Mouse (Mus musculus) liver, embryonic 12.5 days (tissue): Measurements from ENCODE around the gene Coro1b. TPM values are rescaled to one million over a fixed set of nuclear protein-coding genes. Genes with fewer than 3 reads are reported as not detected.

Experiments
- ATAC-seq: fragments of 200-750 bp; cut with Nextera tagmentation; 2 replicates; pipeline ENCODE4 v1.8.0; 2017; ENCODE audit warnings: moderate number of reproducible peaks, mild to moderate bottlenecking, moderate library complexity
- H3K27ac ChIP-seq: fragments of 300-500 bp; sonication (generic); 2 replicates; pipeline ENCODE4 v1.5.1; 2016; ENCODE audit warnings: mild to moderate bottlenecking
- H3K27me3 ChIP-seq: fragments of 300-500 bp; sonication (generic); replicated peaks from 2 replicates; pipeline ENCODE4 v1.6.1; 2016; ENCODE audit warnings: mild to moderate bottlenecking, moderate library complexity
- H3K36me3 ChIP-seq: fragments of 300-500 bp; sonication (generic); 2 replicates; pipeline ENCODE4 v1.6.1; 2016; ENCODE audit warnings: mild to moderate bottlenecking, moderate library complexity
- H3K4me1 ChIP-seq: fragments of 300-500 bp; sonication (generic); 2 replicates; pipeline ENCODE4 v1.6.1; 2016
- H3K4me2 ChIP-seq: fragments of 300-500 bp; sonication (generic); 2 replicates; pipeline ENCODE4 v1.6.1; 2016; ENCODE audit warnings: mild to moderate bottlenecking, moderate library complexity
- H3K4me3 ChIP-seq: fragments of 300-500 bp; sonication (generic); 2 replicates; pipeline ENCODE4 v1.5.1; 2016; ENCODE audit warnings: mild to moderate bottlenecking, moderate library complexity
- H3K9ac ChIP-seq: fragments of 300-500 bp; sonication (generic); 2 replicates; pipeline ENCODE4 v1.6.1; 2016; ENCODE audit warnings: mild to moderate bottlenecking, moderate library complexity
- H3K9me3 ChIP-seq: fragments of 300-500 bp; sonication (generic); replicated peaks from 2 replicates; pipeline ENCODE4 v1.6.1; 2016; ENCODE audit warnings: mild to moderate bottlenecking, moderate library complexity
- WGBS: fragments of 180-500 bp; shearing (Covaris S2); methylation state at CpG from one replicate; pipeline ENCODE4 v1.1.7; 2016; ENCODE audit not compliant: insufficient replicate concordance; 5-methylcytosine and 5-hydroxymethylcytosine counted together
- polyA plus RNA-seq: library from polyadenylated mRNA; unstranded; fragments of >200 nt; fragmentation: Nextera tagmentation; extraction: Ambion mirVana; gene quantifications from 2 replicates; pipeline ENCODE4 v1.2.1, GENCODE M21; 2016

Coro1b gene
- polyA plus RNA-seq, 1 experiment from 2014 or later, result 86.5 TPM

DNA sequence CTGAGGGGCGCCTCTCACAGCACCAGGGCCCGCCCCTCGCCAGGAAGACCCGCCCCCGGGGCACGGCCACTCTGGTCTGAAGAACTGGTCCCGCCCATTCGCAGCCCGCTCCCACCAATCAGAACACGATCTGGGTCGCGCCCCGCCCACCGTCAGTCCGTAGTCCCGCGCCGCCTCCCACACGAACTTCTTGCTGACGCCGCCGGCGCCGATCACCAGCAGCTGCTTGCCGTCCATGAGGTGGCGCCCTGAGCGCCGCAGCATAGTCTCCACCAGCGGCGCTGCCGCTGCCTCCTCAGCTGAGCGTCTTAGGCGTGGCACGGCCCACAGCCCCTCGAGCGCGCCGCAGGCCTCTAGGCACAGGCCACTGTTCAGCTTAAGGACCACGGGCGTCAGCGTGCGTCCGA is 21.0 kb downstream of the Coro1b start:
- Histone ChIP-seq H3K4me1 (peaks cover 61% of the 10 kb centered on the region), H3K36me3 (no peaks in the 10 kb centered on the region), H3K9ac (peak overlapping the region; percentile 82), H3K27ac (peak overlapping the region; percentile 81), H3K9me3 (no peaks in the 10 kb centered on the region), H3K4me3 (peak overlapping the region; percentile 62), H3K4me2 (peak overlapping the region; percentile 97), H3K27me3 (peaks cover 6% of the 10 kb centered on the region; the same call in 1 of the 2 replicates)
- ATAC-seq, result peak; percentile 94
- WGBS, result 2% methylated on average over 43 of the region's 43 CpGs

DNA sequence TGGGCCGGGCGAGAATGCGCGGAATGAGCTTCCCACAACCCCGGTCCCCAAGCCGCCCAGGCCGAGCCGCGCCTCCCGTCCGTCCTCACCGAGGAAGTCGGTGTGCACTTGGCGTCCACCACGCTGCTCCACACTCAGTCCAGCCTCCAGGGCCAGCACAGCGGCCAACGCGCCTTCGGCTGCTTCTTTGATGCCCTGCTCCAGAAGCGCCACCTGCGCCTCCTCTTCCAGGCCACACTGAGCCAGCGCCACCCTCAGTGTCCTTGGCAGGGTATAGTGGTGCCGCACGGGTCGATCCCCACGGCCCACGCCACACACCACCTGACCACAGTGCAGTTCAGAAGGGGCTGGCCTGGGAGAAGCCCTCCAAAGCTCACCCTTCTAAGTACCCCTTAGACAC is 21.4 kb downstream of the Coro1b start:
- H3K36me3 ChIP-seq, result no peaks in the 10 kb centered on the region
- peaks cover 11% of the 10 kb centered on the region; the same call in 1 of the 2 replicates for H3K27me3 ChIP-seq
- H3K4me1 ChIP-seq, result peaks cover 57% of the 10 kb centered on the region
- ATAC-seq, result peak; percentile 41
- peak overlapping the region; percentile 81 for H3K27ac ChIP-seq
- H3K9ac ChIP-seq, result peak overlapping the region; percentile 82
- H3K4me3 ChIP-seq, result peak overlapping the region; percentile 62
- H3K4me2 ChIP-seq, result peak overlapping the region; percentile 97
- no peaks in the 10 kb centered on the region for H3K9me3 ChIP-seq
- 16% methylated on average over 27 of the region's 27 CpGs for WGBS

DNA sequence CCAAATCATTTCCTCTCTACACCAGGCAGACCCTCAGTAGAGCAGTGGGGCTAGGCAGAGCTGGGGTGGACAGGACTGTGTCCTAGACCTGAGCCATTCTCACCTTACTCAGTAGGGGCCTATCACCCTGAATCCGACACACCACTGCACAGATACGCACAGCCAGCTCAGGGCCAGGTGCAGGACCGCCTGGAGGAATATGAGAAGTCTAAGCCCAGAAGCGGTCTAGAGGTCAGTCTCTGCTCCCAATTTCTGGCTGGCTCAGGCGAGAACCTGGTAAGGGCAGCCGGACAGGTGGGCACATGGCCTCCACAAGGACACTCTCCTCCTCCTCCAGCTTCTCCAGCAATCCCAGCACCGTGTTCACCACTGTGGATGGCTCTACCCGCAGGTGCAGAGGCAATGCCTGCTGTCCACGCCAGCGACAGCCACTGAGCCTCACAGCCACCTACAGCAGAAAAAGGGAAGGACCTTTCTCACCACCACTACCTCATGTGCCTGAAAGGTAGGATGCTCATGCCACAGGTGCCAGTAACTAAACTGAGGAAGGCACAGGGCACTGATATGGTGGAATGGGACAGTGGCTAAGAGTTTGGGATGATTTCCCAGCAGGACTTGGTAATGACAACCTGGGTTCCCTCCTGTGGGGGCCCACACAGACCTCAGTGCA is 22.4 kb downstream of the Coro1b start:
- Histone ChIP-seq H3K4me1 (peaks cover 59% of the 10 kb centered on the region), H3K4me2 (no peak overlapping the region), H3K27me3 (peaks cover 11% of the 10 kb centered on the region), H3K9me3 (no peaks in the 10 kb centered on the region), H3K27ac (no peak overlapping the region), H3K36me3 (no peaks in the 10 kb centered on the region), H3K4me3 (no peak overlapping the region), H3K9ac (no peak overlapping the region)
- 79% methylated on average over 10 of the region's 10 CpGs for WGBS
- ATAC-seq, result no peak

DNA sequence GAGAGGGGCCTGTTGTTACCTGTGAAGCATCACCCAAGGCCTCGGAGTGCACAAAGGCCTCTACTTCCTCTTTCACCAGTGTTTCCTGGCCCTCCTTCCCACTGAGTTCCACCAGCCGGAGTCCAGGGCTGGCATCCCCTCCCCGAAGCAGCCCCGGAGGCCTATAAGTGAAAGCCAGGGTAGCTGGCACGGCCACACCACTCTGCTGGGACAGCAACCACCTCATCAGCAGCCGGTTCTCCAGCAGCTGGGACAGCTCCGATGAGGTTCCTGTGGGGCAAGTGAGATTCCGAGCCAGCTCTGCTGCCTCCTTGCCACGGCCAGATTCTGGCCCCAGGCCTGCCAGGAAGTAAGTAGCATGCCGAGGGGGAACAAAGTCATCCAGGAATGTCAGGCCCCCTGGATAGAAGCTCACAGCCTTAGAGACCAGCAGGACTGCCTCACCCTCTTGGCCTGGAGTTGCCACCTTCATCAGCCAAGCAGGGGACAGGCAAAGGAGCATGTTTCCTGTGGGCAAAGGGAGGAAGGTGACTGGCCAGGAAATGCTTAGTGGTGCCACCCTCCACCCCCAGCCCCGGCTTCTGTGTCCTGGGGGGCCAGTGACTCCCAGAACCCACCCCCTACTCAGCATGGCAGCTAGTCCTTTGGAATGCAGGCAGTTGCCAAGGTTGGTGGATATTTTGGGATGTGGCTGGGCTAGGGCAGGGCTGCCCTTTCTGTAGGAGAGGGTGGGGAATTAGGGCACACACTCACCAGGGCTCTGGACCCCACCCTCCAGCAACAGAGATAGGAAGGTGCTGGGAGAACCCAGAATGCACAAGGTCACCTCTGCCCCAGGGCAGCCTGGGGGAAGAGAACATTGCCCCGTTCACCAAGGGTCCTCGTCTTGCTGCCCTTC is 23.2 kb downstream of the Coro1b start:
- Histone ChIP-seq H3K27ac (no peak overlapping the region), H3K9me3 (no peaks in the 10 kb centered on the region), H3K27me3 (peaks cover 15% of the 10 kb centered on the region), H3K9ac (no peak overlapping the region), H3K4me1 (peaks cover 59% of the 10 kb centered on the region), H3K4me3 (no peak overlapping the region), H3K4me2 (no peak overlapping the region), H3K36me3 (no peaks in the 10 kb centered on the region)
- ATAC-seq, result no peak
- 56% methylated on average over 13 of the region's 13 CpGs for WGBS

DNA sequence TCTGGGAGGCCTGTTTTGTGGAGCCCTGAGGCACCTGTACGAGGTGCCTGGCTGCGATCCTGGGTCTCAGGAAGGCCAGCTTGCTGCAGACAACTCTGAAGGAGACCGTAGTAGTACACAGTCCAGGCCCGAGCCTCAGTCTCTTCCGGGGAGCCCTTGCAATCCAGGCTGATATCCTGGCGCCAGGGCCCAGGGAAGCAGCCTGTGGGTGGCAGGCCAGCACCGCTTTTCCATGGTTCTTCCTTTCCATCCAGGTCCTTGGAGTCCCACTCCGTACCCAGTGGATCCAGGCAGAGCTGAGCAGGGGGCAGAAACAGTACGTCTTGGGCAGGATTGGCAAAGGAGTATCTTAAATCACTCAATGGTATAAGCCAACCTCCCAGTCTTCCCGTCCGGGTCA is 24.5 kb downstream of the Coro1b start:
- Histone ChIP-seq H3K4me2 (no peak overlapping the region), H3K4me1 (peaks cover 47% of the 10 kb centered on the region), H3K9me3 (no peaks in the 10 kb centered on the region), H3K9ac (no peak overlapping the region), H3K27me3 (peaks cover 19% of the 10 kb centered on the region), H3K4me3 (no peak overlapping the region), H3K27ac (no peak overlapping the region), H3K36me3 (no peaks in the 10 kb centered on the region)
- WGBS, result 69% methylated on average over 11 of the region's 11 CpGs
- no peak for ATAC-seq

- Histone ChIP-seq H3K9me3 (no peaks in the 10 kb centered on the region), H3K4me2 (peak within 1 kb of the TSS; percentile 31), H3K27me3 (peaks cover 19% of the 10 kb centered on the region), H3K36me3 (no peaks in the 10 kb centered on the region), H3K9ac (no peak within 1 kb of the TSS), H3K27ac (no peak within 1 kb of the TSS), H3K4me3 (no peak within 1 kb of the TSS), H3K4me1 (peaks cover 28% of the 10 kb centered on the region)
- WGBS, result 20% methylated on average over 11 of the region's 11 CpGs
- 0 out of 2 replicates have a peak, but pooled peaks have one; percentile 11 for ATAC-seq
Observed at GRCm38 (mm10) chr19:4175368-4175947, 27.0 kb downstream of the Coro1b start, which contains the start of gene Carns1. Carns1 (minus strand) TSS chr19:4175479.

GRCm38 (mm10) chr19:4180411-4180810 is 32.0 kb downstream of the Coro1b start:
- Histone ChIP-seq H3K27ac (no peak overlapping the region), H3K9me3 (no peaks in the 10 kb centered on the region), H3K36me3 (no peaks in the 10 kb centered on the region), H3K4me2 (no peak overlapping the region), H3K4me3 (no peak overlapping the region), H3K4me1 (peaks cover 22% of the 10 kb centered on the region), H3K27me3 (peaks cover 8% of the 10 kb centered on the region), H3K9ac (no peak overlapping the region)
- ATAC-seq, result no peak
- WGBS, result 64% methylated on average over 7 of the region's 7 CpGs

- H3K4me1 ChIP-seq, result peaks cover 24% of the 10 kb centered on the region
- H3K9me3 ChIP-seq, result no peaks in the 10 kb centered on the region
- H3K27me3 ChIP-seq, result peaks cover 2% of the 10 kb centered on the region
- no peak overlapping the region for H3K4me3 ChIP-seq
- no peak overlapping the region for H3K27ac ChIP-seq
- H3K9ac ChIP-seq, result no peak overlapping the region
- H3K4me2 ChIP-seq, result no peak overlapping the region
- H3K36me3 ChIP-seq, result no peaks in the 10 kb centered on the region
- 40% methylated on average over 3 of the region's 3 CpGs for WGBS
- no peak for ATAC-seq
Observed at GRCm38 (mm10) chr19:4181892-4182291, 33.5 kb downstream of the Coro1b start.

GRCm38 (mm10) chr19:4183689-4184088 is 35.3 kb downstream of the Coro1b start:
- peaks cover 28% of the 10 kb centered on the region for H3K4me1 ChIP-seq
- H3K4me2 ChIP-seq, result no peak overlapping the region
- no peaks in the 10 kb centered on the region for H3K36me3 ChIP-seq
- 64% methylated on average over 2 of the region's 2 CpGs for WGBS
- H3K9me3 ChIP-seq, result no peaks in the 10 kb centered on the region
- no peak overlapping the region for H3K4me3 ChIP-seq
- H3K9ac ChIP-seq, result no peak overlapping the region
- H3K27me3 ChIP-seq, result no peaks in the 10 kb centered on the region
- no peak overlapping the region for H3K27ac ChIP-seq
- ATAC-seq, result no peak

- Histone ChIP-seq H3K36me3 (no peaks in the 10 kb centered on the region), H3K27me3 (no peaks in the 10 kb centered on the region), H3K9ac (no peak overlapping the region), H3K4me2 (peak overlapping the region; percentile 20), H3K9me3 (no peaks in the 10 kb centered on the region), H3K4me3 (no peak overlapping the region), H3K27ac (peak overlapping the region; percentile 61), H3K4me1 (peaks cover 30% of the 10 kb centered on the region)
- WGBS, result 33% methylated on average over 15 of the region's 15 CpGs
- ATAC-seq, result peak; percentile 33; the same call in 1 of the 2 replicates
Observed at GRCm38 (mm10) chr19:4184976-4185975, 36.9 kb downstream of the Coro1b start.

DNA sequence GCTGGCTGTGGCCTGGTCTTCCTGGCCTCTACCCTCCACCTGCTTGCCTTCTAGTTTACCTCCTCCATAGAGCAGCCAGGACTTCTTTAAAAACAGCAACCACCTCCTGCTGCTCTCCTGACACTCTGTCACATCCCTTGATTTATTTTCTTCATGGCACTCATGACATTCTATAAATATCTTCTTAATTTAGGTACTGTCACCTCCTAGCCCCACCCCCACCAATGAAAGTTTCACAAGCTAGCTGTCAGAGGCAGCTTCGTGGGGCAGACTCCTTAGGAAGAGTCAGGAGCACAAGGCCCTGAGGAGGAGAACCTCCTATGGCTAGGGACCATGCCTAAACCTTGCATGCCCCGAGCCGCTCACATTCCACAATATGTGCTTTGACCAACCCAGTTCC is 38.9 kb downstream of the Coro1b start:
- no peaks in the 10 kb centered on the region for H3K27me3 ChIP-seq
- peaks cover 38% of the 10 kb centered on the region for H3K4me1 ChIP-seq
- WGBS, result 79% methylated on average over 3 of the region's 3 CpGs
- H3K27ac ChIP-seq, result no peak overlapping the region
- no peak overlapping the region for H3K4me3 ChIP-seq
- H3K9me3 ChIP-seq, result no peaks in the 10 kb centered on the region
- no peak overlapping the region for H3K4me2 ChIP-seq
- no peak for ATAC-seq
- no peaks in the 10 kb centered on the region for H3K36me3 ChIP-seq
- no peak overlapping the region for H3K9ac ChIP-seq
